Mouse (Mus musculus): Measurements from ENCODE around the gene Gm20388. TPM values are rescaled to one million over a fixed set of nuclear protein-coding genes. Genes with fewer than 3 reads are reported as not detected.
A peak's percentile ranks its signal among the peaks of the same experiment; 100 is the strongest.

Gene Gm20388
- total RNA-seq, 2 experiments from 2014 or later = not detected

DNA sequence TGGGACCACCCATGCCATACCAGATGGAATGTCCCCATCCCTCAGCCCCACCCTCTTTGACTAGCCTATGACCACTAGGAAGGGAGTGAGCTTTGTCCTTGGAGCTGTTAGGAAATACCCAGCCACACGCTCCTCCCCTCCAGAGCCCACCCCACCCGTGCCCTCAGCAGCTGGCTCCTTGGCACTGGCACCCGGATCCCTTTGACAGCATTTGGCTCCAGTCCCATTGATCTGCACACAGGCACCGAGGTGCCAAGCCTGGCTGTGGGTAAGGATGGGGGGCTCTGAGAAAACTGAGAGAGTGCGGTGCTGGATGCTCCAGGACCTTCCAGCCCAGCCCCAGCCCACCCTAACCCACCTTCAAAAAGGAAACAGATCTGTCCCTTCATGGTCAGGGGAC, 2840.7 kb downstream of the Gm20388 start:
- peak; percentile 43 to 67 for DNase-seq (ENCODE audit: low spot score in 2 of 2)

DNA sequence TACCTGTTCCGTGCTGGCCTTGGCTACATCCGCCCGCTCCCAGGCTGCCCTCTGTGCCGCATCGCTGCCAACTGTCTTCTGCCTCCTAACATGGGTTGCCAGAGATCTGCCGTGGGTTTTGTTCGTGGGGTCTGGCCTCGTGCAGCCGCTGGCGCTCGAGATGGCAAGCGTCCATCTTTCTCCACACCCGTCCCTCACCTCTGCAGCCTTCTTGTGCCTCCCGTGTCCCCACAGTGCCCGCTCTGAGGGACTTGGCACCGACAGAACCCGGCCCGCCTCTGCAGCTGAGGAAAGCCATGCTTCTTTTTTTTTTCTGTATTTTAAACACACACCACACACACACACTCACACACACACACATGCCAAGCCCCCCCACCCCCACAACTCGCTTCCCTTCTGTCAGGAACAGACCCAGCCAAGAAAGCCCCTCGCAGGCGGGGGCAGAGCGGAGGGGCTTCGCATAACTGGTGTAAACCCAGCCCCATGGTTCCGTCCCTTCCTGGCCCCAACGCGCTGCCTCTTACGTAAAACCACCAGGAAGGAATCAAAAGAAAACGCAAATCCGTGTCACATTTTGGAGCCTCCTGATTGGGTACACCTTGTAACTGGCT, 2841.6 kb downstream of the Gm20388 start:
- DNase-seq (ENCODE audit: low spot score in 2 of 2) = peak; percentile 68 to 79

DNA sequence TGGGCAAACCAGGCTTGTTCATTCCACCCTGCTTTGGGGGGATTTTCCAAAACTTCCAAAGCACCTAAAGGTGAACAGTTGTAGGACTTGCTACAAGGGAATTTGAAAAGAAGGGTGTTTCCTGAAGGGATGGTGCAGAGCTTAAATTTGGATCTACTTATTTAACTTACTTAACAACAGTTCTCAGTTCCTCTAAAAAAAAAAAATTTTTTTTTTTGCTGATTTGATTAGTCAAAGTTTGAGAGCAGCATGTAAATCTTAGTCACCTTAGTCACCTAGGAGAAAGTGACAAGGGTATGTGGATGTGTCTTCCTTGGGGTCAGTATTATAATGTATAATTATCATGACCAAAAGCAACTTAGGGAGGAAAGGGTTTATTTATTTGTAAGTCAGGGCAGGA, 2848.0 kb downstream of the Gm20388 start:
- DNase-seq (ENCODE audit: low spot score in 2 of 2) = no peak

DNA sequence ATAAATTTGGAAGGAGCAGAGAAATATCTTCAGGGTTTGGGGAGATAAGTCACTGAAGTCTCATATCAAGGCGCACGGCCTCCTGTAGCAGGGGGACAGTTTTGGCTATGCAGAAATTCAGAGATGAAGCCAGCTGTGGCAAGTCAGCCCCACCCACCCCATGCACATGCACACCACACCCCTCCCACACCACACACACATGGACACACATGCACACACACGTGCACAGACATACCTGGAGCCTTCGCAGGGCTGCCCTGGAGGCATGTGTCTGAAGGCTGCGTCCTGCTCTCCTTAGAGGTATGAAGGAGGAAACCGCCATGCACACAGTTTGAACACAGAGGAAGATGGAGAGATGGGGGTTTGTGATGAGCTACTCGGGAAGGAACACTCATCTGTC, 2849.5 kb downstream of the Gm20388 start:
- DNase-seq (ENCODE audit: low spot score in 2 of 2) = no peak

DNA sequence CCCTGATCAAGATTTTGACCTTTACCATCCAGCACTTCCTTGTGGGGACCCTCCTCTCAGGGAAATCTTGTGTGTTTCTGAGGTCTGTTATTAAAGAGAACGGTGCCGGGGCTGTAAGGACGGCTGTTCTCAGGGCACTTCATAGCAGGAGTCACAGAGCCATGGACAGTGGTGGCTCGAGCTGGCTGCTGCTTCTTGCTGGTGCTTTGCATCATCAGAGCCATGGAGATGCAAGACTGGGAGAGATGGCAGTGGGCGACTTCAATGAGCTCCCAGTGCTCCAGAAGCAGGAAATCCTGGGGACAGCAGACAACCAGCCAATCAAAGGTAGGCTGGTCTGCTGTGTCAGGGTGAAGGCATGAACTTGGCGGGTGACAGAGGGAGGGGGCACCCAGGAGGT, 2850.5 kb downstream of the Gm20388 start:
- no peak for DNase-seq (ENCODE audit: low spot score in 2 of 2)

DNA sequence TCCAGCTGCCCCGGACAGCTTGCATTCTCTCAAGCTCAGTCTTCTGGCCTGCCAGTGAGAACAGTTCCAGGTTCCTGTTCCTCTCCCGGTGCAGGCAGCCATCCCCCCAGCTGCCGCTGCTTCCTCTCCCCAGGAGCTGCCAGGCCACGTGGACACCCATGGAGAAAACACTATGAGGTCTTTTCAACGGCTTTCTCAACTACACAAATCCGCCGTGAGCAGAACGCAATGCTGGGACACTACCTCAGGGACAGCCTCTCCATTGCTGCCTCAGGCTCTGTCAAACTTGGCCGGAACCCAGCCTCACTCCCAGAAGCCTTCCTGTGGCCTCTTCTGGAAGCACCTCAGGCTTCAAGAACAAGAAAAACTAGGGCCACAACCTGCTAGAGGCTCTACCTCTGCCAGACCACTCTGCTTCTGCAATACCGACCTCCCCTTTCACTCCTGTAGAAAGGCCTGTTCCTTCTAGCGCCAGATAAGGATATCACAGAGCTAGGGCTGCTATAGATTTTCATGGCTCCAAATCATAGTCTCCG, 2852.2 kb downstream of the Gm20388 start:
- DNase-seq (ENCODE audit: low spot score in 2 of 2) = no peak

DNA sequence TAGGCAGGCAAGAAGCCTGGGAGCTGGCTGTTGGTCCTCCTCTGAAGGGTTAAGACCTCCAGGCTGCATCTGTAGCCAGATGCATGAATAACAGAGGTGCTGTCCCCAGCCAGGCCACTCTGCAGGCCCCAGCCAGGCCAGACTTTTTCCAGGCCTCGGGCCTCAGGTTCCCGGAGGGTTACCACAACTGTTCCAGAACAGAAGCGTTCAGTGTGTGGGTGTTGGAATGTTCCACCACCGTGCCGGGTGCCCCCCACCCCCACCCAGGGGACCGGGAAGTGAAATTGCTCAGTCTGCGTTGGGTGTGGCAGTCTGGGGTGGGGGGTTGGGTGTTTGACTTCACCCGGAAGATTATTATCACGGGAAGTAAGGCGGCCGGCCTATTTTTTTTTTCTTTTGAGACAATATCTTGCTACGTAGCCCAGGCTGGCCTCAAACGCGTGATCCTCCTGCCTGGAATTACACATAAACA, 2852.7 kb downstream of the Gm20388 start:
- DNase-seq (ENCODE audit: low spot score in 2 of 2) = no peak

DNA sequence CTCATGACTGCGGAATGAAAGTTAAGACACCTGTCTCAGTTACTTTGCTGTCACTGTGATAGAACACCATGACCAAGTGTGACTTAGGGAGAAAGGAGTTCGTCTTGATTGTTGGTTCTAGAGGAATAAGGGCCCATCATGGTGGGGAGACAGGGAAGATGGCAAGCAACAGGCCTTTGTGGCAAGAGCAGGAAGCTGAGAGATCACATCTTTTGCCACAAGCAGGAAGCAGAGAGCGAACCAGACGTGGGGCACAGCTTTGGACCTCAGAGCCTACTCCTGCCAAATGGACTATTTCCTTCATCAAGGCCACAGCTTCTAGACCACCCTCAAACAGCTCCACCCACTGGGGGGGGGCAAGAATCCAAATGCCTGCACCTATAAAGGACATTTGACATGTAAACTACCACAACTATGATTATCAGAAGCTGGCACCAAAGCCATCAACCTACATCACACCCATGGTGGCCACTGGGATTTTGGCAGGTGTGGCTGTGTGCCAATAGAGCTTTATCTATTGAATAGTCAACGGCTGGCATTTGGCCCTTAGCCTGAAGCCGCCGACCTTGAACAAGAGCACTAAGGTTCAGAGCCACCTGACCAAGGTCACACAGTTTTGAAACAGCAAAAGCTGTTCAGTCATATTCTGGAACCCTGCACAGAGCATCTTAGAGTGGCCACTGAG, 2854.3 kb downstream of the Gm20388 start:
- DNase-seq (ENCODE audit: low spot score in 2 of 2) = no peak

DNA sequence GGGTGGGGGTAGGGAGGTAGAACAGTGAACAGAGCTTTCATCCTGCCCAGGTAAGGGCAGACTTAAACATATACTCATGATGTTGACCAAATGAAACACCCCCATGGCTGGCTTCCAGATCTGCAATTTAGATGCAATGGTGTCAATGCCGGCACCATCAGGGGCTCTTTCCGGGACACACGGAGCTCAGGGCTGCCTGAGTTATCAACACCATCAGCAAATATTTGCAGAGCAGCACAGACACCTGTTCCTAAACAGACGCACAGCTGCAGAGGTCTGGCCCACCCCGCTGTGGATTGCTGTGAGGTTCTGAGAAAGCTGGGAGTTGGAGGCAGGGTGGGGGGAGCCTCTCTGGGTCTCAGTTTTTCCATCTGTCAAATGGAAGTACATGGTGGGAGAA, 2855.5 kb downstream of the Gm20388 start:
- DNase-seq (ENCODE audit: low spot score in 2 of 2) = no peak

DNA sequence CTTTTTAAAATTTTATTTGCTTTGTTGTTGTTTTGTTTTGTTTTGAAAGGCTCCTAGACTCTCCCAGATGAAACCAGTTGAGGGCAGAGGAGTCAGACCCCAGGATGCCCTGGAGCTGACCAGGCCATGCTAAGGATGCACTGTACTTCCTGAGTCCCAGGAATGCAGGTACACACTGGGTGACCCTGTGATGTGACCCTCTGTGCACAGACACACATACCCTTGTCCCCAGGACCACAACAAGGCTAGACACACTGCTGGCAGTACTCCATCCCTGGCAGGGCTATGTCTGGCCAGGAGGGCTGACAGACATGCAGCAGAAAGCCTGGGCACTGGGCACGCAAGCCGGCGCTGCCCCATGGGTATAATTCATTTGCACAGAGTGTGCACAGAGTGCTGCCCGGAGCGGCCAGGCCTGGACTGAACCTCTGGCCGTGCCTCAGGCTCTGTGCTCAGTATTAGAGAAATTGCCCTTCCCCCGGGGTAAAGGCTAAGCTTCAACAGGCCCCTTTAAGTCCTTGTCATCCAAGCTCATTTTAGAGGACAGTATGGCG, 2856.1 kb downstream of the Gm20388 start:
- no peak for DNase-seq (ENCODE audit: low spot score in 2 of 2)

DNA sequence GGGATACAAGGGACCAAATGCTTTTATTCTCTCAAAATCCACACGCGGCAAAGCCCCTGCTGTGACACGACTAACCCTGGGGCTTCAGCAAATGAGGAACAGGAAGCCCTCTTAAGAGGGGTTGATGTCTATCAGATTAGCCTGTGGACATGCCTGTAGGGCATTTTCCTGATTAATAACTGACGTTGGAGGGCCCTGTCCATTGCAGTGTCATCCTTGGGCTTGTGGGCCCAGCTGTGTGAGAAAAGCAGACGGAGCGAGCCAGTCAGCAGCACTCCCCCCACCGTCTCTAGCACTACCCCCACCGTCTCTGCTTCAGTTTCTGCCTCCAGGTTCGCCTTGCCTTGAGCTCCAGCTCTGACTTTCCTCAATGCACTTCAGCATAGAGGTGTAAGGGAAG, 2856.6 kb downstream of the Gm20388 start:
- no peak for DNase-seq (ENCODE audit: low spot score in 2 of 2)

DNA sequence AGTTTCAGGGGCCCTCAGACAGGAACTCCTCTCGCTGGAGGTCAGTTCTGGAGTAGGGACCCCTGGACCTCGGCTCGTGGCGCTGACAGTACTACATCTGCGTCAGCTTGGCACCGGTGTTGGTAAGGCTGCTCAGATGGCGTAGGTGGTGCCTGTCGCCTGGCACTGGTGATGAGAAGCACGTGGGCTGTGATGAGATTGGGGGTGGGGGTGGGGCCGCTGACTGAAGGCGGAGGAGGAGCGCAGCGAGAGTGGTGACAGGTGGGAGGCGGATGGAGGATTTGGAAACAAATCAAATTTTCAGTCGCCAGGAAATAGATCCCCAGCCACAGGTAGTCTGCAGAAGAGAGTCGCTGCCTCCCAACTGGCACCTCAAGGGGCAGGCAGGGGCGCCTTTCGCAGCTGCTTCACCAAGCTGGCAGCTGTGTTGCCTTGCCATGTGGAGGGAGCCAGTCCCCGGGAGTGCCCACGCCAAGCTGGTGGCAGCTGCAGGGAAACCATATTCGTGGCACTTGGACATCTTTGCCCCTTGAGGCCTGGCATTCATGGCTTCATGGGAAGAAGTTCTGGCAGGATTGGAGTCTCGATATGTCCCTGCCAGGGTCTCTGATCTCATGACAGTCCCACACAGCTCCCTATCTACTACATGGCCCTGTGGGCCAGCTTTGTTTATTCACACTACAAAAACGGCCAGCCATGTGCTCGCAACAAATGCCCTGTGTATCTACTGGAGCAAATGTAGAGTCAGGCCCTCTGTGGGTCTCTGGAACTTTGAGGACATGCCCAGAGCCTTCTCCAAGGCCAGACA, 2858.8 kb downstream of the Gm20388 start:
- DNase-seq (ENCODE audit: low spot score in 2 of 2) = peak; percentile 60 to 65

DNA sequence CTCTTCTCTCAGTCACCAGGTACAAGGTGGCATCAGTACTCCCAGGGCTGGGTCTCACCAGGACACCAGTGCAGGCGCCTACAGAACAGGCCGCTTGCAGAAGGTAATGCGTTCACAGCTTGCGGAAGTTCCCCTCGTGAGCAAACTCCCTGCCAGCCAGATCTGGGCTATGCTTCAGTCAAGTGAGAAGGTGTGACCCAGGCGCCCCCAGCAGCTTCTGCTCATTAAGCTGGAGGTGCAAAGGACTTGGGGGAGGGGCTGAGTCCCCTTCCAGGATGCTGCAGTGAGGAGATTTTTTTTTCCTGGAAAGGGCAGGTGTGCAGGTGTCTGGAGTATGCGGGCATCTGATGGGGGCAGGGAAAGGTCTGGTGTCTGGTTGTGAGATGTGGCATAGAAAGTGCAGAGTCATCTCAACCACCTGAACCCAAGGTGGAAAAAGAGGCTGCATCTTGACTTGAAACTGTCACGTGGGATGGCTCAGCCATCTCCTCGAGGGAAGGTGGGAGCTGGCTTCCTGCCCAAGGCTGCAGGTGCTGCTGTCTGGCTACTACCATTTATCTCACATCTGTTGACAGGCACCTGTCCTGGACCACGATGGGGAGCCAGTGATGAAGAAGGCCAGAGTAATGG, 2861.9 kb downstream of the Gm20388 start:
- DNase-seq (ENCODE audit: low spot score in 2 of 2) = no peak

DNA sequence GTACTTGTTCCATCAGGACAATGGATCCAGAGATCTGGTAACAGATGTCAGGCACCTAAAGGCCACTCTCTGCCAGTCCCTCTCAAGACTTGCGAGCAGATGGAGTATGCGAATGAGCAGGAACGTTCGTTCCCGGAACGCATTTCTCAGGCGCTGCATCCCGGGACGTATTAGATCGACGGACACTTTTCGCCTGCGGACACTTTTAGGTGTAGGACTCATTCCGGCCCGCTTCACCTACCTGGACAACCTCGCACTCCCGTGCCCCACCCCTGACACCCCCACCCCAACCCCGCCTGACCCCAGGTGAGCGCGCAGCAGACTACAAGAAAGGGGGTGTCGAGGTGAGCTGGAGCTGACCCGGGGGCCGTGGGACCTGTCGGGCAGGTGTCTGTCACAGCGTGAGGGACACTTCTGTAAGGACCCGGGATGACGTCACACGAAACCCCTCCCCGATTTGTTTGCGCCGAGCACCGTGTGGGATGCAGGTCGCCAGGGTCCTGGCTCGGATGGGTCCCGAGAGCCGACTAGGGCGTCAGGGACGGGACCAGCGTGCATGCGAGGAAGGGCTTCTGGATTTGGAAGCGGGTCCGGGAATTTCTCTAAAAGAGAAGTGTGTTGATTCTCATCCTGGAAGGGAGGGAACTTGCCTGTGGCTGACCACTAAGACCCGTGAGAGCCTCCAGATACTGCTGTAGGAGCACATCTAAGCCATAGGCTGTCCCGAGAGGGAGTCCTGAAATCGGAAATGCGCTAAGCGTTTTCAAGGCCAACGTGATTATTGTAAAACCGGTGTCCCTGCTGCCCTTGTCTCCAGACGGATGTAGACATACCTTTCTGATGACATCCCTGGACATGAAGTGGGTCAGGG, 2864.9 kb downstream of the Gm20388 start, which contains the start of gene Acsf3:
Gene Acsf3, plus strand, starts transcription at position 202 of the 871 bp plus-strand sequence.
- peak; percentile 64 to 69 for DNase-seq (ENCODE audit: low spot score in 2 of 2)

DNA sequence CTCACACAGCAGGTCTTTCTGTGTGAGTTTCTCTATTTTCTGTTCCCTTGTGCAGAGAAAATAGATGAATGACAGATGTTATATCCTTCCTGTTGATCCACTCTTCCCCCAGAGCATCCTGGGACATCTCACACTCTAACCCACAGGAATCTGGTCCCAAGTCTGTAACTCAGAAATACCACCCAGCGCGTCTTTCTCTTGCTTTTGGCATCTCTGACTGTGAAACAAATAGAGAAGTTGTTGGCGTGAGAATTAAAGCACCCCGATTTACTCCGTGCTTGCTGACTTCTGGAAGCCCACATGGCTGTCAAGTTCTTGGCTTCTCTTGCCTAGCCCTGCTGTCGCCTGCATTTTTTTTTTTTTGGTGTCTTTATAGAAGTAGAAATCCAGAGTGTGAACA, 2867.1 kb downstream of the Gm20388 start:
- DNase-seq (ENCODE audit: low spot score in 2 of 2) = peak in 1 of 2 experiments; percentile 46

DNA sequence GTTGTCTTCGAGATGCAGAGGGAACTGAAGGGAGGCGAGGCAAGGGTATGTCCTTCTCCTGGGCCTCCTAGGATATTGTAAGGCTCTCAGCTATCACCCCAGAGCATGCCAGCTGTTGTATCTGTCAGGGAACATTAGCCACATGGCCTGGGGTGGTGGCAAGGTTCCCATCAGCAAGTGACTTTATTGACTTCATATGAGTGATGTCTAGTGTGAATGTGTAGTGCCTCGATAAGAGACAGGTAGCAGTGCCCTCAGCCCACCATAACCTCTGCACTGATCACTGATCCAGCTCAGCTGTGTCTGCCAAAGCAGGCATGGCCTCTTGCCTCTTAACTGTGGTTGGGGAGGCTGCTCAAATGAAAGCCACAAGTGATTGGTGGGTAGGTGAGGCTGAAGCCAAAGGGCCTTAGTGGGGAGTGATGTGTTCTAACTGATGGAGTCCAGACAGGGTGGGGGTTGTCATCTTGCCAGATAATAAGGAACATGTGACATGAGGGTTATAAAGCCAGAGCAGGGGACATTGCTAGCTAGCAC, 2868.1 kb downstream of the Gm20388 start:
- no peak for DNase-seq (ENCODE audit: low spot score in 2 of 2)

DNA sequence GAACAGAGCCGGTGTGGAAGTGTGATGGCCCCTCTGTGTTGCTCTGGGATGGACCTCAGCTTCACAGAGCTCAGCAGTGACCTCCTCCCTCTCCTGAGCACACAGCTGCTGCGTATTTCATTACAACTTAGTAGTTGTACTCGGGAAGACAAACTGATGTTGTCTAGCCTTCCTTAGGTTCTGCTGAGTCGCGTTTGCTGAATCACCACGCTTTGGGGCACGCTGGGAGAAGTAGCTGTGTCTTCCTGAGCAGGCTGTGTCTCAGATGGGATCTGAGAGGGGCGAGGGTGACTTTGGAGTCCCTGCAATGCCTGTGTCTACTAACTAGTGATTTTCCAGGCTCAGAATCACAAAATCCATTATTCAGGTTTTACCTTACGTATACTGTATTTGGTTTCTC, 2868.6 kb downstream of the Gm20388 start:
- no peak for DNase-seq (ENCODE audit: low spot score in 2 of 2)

DNA sequence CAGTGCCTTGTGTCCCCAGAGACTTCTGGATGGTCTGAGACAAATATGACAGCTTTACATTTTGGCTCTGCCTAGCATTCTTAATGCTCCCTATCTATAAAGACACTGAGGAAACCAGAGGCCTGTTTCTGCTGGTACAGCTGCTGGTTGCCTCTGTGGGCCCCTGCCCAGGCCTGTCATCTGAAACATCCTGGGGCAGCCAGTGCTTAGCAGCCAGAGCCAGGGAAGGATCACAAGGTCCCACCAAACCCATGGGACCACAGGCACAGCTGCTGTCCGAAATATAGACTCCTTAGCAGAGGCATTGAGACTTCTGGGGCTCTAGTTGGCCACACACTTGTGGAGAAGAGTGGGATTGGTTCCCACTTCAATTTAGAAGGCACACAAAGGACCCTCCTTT, 2874.1 kb downstream of the Gm20388 start:
- DNase-seq (ENCODE audit: low spot score in 2 of 2) = no peak

DNA sequence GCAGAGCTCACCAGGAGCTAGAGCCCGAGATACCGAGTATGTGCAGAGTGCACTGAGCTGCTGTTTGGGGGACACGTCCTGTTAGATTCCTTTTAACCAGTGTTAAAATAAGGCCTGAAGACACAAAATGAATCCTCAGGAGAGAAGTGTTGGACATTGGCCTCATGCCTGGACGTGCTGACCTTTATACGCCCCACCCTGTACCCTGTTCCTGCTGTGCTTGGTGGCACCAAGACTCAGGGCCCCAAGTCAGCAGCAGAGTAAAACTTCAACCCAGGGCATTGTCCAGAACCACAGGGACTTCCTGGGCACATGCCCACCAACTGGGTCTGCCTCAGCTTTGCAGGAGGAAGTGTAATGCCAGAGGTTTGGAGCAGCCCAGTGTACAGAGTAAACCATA, 2879.2 kb downstream of the Gm20388 start:
- DNase-seq (ENCODE audit: low spot score in 2 of 2) = no peak
